Mouse (Mus musculus): ENCODE results near the gene Epb41l3. TPM values are rescaled to one million over a fixed set of nuclear protein-coding genes. Genes with fewer than 3 reads are reported as not detected.

Gene Epb41l3
- 55.7 and 76.4 TPM in 2 replicates for polyA plus RNA-seq (2016; fragmentation: Nextera tagmentation; extraction: Ambion mirVana)

DNA sequence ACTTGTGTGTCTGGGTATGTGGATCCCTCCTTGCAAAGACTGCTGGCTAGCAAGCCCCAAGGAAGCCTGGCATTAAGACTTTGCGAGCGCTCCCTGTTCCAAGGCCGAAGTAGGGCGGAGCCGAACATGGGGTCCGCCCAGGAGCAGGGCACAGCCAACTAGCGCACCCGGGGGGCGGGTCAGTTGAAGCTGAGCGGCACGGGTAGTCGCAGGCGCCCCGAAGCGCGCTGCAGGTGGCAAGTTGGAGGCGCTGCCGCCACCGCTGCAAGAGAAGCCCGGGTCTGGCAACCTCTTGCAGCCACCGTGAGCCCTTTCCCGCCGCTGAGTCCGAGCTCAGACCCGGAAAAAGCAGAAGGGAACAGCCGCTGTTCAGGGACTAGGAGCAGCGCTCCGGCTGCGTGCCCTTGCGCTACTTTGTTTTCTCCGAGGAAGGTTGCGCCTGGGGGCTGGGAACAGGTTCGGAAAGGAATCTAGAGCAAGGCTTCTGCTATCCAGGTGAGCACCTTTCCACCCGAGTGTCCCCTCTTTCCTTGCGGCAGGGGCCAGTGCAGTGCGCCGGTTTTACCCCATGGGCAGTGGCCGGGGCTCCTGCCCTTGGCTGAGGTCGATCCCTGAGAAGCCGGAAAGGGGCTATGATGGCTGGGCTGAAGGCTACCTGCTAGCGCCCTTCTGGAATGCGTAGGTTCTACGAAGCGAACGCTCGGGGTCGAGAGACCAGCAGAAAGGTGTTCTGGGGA, at the start of gene Epb41l3:
Gene Epb41l3, plus strand, starts transcription at position 183 of the 737 bp plus-strand sequence.
- no peaks in the 10 kb centered on the region for H3K36me3 ChIP-seq (replicated peaks)
- peak; percentile 87 for DNase-seq (ENCODE audit: low spot score)
- H3K4me3 ChIP-seq: peak within 1 kb of the TSS; percentile 68
- no peak within 1 kb of the TSS for H3K27ac ChIP-seq (replicated peaks)
- 0 out of 2 replicates have a peak, but pooled peaks cover 3% of the 10 kb centered on the region for H3K9me3 ChIP-seq
- peaks cover 24% of the 10 kb centered on the region for H3K4me1 ChIP-seq
- peaks cover 77% of the 10 kb centered on the region for H3K27me3 ChIP-seq (replicated peaks; ENCODE audit: low read depth, poor library complexity, severe bottlenecking)
- under 1% methylated on average over 47 of the region's 47 CpGs for WGBS

DNA sequence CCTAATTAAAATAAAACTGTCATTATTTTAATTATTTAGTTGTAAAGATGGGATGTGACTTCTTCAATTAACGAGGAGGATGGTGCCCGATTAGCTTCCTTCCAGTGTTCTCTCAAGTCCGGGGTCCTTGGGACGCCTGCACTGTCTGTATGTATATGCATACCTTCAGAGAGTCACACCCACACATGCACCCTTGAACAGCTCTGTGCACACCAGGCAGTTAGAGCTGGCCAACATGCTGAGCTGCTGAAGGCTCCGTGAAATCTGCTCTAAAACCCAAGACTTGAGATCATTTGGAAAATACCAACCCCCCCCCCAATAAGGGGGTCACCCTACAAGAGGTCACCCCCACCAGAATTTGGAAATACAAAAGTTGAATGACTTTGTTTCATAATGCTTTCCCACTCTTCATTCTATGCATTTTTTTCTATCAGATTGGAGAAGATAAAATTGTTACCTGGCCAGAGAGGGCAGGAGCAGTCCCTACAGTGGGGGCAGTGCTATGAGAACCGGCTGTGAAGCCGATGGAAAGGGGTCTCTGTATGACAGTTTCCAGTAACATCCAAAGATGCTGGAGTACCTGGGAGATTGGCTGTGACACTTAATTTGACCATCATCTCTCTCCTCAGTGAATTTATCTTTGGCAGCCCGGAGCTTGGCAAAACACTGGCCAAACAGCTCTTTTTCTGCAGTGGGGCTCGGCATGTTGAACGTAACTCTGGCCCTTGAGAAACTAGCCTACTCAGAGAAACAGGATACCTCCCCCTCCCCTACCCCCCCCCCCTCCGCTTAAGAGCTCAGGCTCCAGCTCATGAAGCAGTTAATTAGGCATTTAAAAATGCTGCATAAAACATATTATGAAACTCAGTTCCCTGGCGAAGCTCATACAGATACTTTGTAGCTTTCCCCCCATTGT, 36.5 kb upstream of the Epb41l3 start:
- Histone ChIP-seq H3K9me3 (no peaks in the 10 kb centered on the region), H3K27me3 (replicated peaks; ENCODE audit: low read depth, poor library complexity, severe bottlenecking) (no peaks in the 10 kb centered on the region), H3K27ac (replicated peaks) (no peak overlapping the region), H3K4me3 (no peak overlapping the region), H3K36me3 (replicated peaks) (no peaks in the 10 kb centered on the region), H3K4me1 (no peaks in the 10 kb centered on the region)
- DNase-seq (ENCODE audit: low spot score): no peak
- WGBS: 81% methylated on average over 12 of the region's 12 CpGs

GRCm38 (mm10) chr17:69041516-69041915, 34.0 kb upstream of the Epb41l3 start:
- WGBS: 83% methylated on average over 4 of the region's 4 CpGs
- no peaks in the 10 kb centered on the region for H3K27me3 ChIP-seq (replicated peaks; ENCODE audit: low read depth, poor library complexity, severe bottlenecking)
- H3K4me1 ChIP-seq: no peaks in the 10 kb centered on the region
- no peaks in the 10 kb centered on the region for H3K9me3 ChIP-seq
- DNase-seq (ENCODE audit: low spot score): no peak
- no peak overlapping the region for H3K4me3 ChIP-seq
- no peak overlapping the region for H3K27ac ChIP-seq (replicated peaks)
- no peaks in the 10 kb centered on the region for H3K36me3 ChIP-seq (replicated peaks)

GRCm38 (mm10) chr17:69048826-69049225, 26.7 kb upstream of the Epb41l3 start:
- DNase-seq (ENCODE audit: low spot score): no peak
- H3K27ac ChIP-seq (replicated peaks): no peak overlapping the region
- no peaks in the 10 kb centered on the region for H3K9me3 ChIP-seq
- H3K27me3 ChIP-seq (replicated peaks; ENCODE audit: low read depth, poor library complexity, severe bottlenecking): no peaks in the 10 kb centered on the region
- H3K36me3 ChIP-seq (replicated peaks): no peaks in the 10 kb centered on the region
- no peaks in the 10 kb centered on the region for H3K4me1 ChIP-seq
- 80% methylated on average over 3 of the region's 3 CpGs for WGBS
- no peak overlapping the region for H3K4me3 ChIP-seq

DNA sequence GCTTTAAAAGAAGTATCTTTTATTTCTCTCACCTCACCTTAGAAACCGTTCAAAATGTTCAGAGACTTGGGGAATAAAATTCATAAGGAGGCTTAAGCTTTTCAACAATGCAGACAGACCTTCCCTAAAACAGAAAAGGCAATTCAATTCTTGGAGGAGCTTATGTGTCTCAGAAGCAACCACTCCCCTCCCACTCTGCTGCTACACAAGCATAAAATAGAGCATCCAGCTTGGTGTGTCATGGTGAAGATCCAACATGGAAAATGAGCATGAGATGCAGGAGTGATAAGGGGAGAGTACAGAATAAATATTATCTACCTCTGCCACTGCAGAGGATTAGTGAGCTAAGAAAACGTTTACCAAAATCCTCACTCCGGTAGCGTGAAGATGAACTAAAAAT, 21.5 kb upstream of the Epb41l3 start:
- Histone ChIP-seq H3K36me3 (replicated peaks) (no peaks in the 10 kb centered on the region), H3K27me3 (replicated peaks; ENCODE audit: low read depth, poor library complexity, severe bottlenecking) (no peaks in the 10 kb centered on the region), H3K4me3 (no peak overlapping the region), H3K4me1 (no peaks in the 10 kb centered on the region), H3K27ac (replicated peaks) (no peak overlapping the region), H3K9me3 (no peaks in the 10 kb centered on the region; the same call in 1 of the 2 replicates)
- DNase-seq (ENCODE audit: low spot score): no peak
- 89% methylated on average over 4 of the region's 4 CpGs for WGBS

- Histone ChIP-seq H3K27ac (replicated peaks) (no peak overlapping the region), H3K36me3 (replicated peaks) (no peaks in the 10 kb centered on the region), H3K4me3 (no peak overlapping the region), H3K27me3 (replicated peaks; ENCODE audit: low read depth, poor library complexity, severe bottlenecking) (no peaks in the 10 kb centered on the region), H3K9me3 (no peaks in the 10 kb centered on the region; the same call in 1 of the 2 replicates), H3K4me1 (no peaks in the 10 kb centered on the region)
- no peak for DNase-seq (ENCODE audit: low spot score)
- 92% methylated on average over 7 of the region's 7 CpGs for WGBS
Measured at GRCm38 (mm10) chr17:69059760-69060159, 15.7 kb upstream of the Epb41l3 start.

GRCm38 (mm10) chr17:69060388-69060787, 15.1 kb upstream of the Epb41l3 start:
- no peaks in the 10 kb centered on the region for H3K27me3 ChIP-seq (replicated peaks; ENCODE audit: low read depth, poor library complexity, severe bottlenecking)

GRCm38 (mm10) chr17:69061883-69062745, 13.4 kb upstream of the Epb41l3 start:
- H3K27me3 ChIP-seq (replicated peaks; ENCODE audit: low read depth, poor library complexity, severe bottlenecking): no peaks in the 10 kb centered on the region
- H3K9me3 ChIP-seq: no peaks in the 10 kb centered on the region; the same call in 1 of the 2 replicates
- no peak overlapping the region for H3K4me3 ChIP-seq
- no peaks in the 10 kb centered on the region for H3K36me3 ChIP-seq (replicated peaks)
- 85% methylated on average over 9 of the region's 9 CpGs for WGBS
- no peak for DNase-seq (ENCODE audit: low spot score)
- no peak overlapping the region for H3K27ac ChIP-seq (replicated peaks)
- H3K4me1 ChIP-seq: no peaks in the 10 kb centered on the region

More at GRCm38 (mm10) chr17:69060388-69060787, 15.1 kb upstream of the Epb41l3 start:
- Histone ChIP-seq H3K36me3 (replicated peaks) (no peaks in the 10 kb centered on the region), H3K9me3 (no peaks in the 10 kb centered on the region; the same call in 1 of the 2 replicates), H3K27ac (replicated peaks) (no peak overlapping the region), H3K4me3 (no peak overlapping the region), H3K4me1 (no peaks in the 10 kb centered on the region)
- no peak for DNase-seq (ENCODE audit: low spot score)
- WGBS: 85% methylated on average over 7 of the region's 7 CpGs

DNA sequence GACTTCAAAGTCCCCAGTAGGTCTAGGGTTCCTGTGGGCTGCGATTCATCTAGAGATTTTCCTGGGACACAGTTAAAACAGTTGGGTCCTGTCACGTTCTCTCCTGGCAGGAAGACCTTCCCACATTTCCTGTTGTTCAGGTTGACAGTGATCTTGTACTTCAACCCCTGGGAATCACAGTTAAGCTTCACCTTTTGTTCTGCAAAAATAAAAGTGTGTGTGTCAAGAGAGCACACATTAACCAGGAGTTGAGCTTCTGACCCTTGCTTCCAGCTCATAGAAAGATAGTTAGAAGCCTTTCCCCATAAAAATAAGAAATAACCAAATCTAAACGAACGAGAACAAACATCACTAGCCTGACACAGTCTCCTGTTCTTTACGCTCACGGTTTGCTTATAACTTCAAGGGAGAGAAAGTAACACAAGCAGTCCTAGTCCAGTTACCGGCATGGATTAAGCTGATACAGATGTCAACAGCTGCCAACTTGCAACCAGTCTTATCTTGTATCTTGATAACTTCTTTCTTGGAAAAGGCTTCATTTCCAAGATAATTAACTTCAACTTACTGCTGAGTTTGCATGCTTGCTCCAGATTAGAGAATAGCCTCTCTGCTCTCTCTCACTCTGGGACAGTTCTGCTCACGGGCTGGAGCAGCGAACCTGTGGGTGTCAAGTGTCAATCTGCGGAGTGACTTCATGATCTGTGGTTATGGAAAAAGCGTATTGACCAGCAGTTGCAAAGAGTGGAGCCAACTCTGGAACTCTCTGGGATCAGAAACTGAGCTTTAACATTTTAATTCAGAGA, 7.3 kb upstream of the Epb41l3 start:
- no peaks in the 10 kb centered on the region for H3K36me3 ChIP-seq (replicated peaks)
- H3K27me3 ChIP-seq (replicated peaks; ENCODE audit: low read depth, poor library complexity, severe bottlenecking): peaks cover 15% of the 10 kb centered on the region; the same call in 1 of the 2 replicates
- WGBS: 69% methylated on average over 11 of the region's 11 CpGs
- no peak overlapping the region for H3K4me3 ChIP-seq
- no peak overlapping the region for H3K27ac ChIP-seq (replicated peaks)
- no peaks in the 10 kb centered on the region for H3K4me1 ChIP-seq
- H3K9me3 ChIP-seq: no peaks in the 10 kb centered on the region
- no peak for DNase-seq (ENCODE audit: low spot score)

GRCm38 (mm10) chr17:69074095-69074494, 1.4 kb upstream of the Epb41l3 start:
- H3K27ac ChIP-seq (replicated peaks): no peak overlapping the region
- DNase-seq (ENCODE audit: low spot score): no peak
- peaks cover 75% of the 10 kb centered on the region for H3K27me3 ChIP-seq (replicated peaks; ENCODE audit: low read depth, poor library complexity, severe bottlenecking)
- 82% methylated on average over 4 of the region's 4 CpGs for WGBS
- H3K36me3 ChIP-seq (replicated peaks): no peaks in the 10 kb centered on the region
- 0 out of 2 replicates have a peak, but pooled peaks cover 3% of the 10 kb centered on the region for H3K9me3 ChIP-seq
- no peak overlapping the region for H3K4me3 ChIP-seq
- peaks cover 24% of the 10 kb centered on the region for H3K4me1 ChIP-seq

DNA sequence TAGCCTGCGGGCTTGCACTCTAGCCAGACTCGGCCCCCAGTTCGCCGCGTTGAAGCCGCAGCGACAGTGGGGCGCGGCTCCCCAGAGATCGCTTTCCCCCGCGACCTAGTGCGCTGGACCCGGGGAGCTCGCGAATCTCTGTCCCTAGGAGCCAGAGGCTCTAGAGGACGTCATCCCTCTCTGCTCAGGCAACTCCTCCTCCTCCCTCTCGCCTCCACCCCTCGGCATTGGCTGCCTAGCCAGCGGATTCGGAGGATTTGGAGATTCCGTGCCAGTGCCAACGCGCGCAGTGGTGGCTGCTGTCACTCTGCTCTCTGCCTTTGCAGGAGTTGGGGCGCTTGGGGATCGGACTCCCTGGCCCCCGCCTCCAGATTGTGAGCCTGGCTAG, 749 bp downstream of the Epb41l3 start:
- Histone ChIP-seq H3K4me3 (peak overlapping the region; percentile 68), H3K36me3 (replicated peaks) (no peaks in the 10 kb centered on the region), H3K9me3 (0 out of 2 replicates have a peak, but pooled peaks cover 3% of the 10 kb centered on the region), H3K27me3 (replicated peaks; ENCODE audit: low read depth, poor library complexity, severe bottlenecking) (peaks cover 76% of the 10 kb centered on the region), H3K4me1 (peaks cover 24% of the 10 kb centered on the region), H3K27ac (replicated peaks) (no peak overlapping the region)
- under 1% methylated on average over 28 of the region's 28 CpGs for WGBS
- DNase-seq (ENCODE audit: low spot score): peak; percentile 60
